Mouse (Mus musculus) liver, embryonic 16.5 days (tissue): ENCODE results near the gene Fam69a. TPM values are rescaled to one million over a fixed set of nuclear protein-coding genes. Genes with fewer than 3 reads are reported as not detected.
"Not testable (repeated sequence)": the region's sequence is repeated elsewhere in the genome, so short reads cannot be mapped to it uniquely, and the experiment has no call there.

Source experiments
- ATAC-seq: fragments of 200-750 bp; cut with Nextera tagmentation; 2 replicates; pipeline ENCODE4 v1.8.0; 2017; ENCODE audit warnings: low read depth, mild to moderate bottlenecking, moderate number of reproducible peaks, moderate library complexity
- H3K27ac ChIP-seq: fragments of 300-500 bp; sonication (generic); 2 replicates; pipeline ENCODE4 v1.5.1; 2014; ENCODE audit warnings: mild to moderate bottlenecking, low read length
- H3K27me3 ChIP-seq: fragments of 300-500 bp; sonication (generic); 2 replicates; pipeline ENCODE4 v1.6.1; 2014; ENCODE audit warnings: low read depth, low read length, mixed read lengths; ENCODE audit not compliant: control insufficient read depth, insufficient read depth
- H3K36me3 ChIP-seq: fragments of 300-500 bp; sonication (generic); 2 replicates; pipeline ENCODE4 v1.6.1; 2014; ENCODE audit warnings: mild to moderate bottlenecking; ENCODE audit not compliant: control insufficient read depth, insufficient read depth
- H3K4me1 ChIP-seq: fragments of 300-500 bp; sonication (generic); 2 replicates; pipeline ENCODE4 v1.6.1; 2014; ENCODE audit warnings: low read depth, low read length, mixed read lengths; ENCODE audit not compliant: control insufficient read depth
- H3K4me2 ChIP-seq: fragments of 300-500 bp; sonication (generic); 2 replicates; pipeline ENCODE4 v1.6.1; 2014; ENCODE audit warnings: low read depth, low read length, mixed read lengths
- H3K4me3 ChIP-seq: fragments of 300-500 bp; sonication (generic); 2 replicates; pipeline ENCODE4 v1.5.1; 2014; ENCODE audit warnings: low read depth, mild to moderate bottlenecking, low read length
- H3K9ac ChIP-seq: fragments of 300-500 bp; sonication (generic); 2 replicates; pipeline ENCODE4 v1.6.1; 2014; ENCODE audit warnings: low read depth, low read length
- H3K9me3 ChIP-seq: fragments of 300-500 bp; sonication (generic); replicated peaks from 2 replicates; pipeline ENCODE4 v1.6.1; 2016; ENCODE audit warnings: low read length; ENCODE audit not compliant: control insufficient read depth
- WGBS: fragments of 180-500 bp; shearing (Covaris S2); extraction: QIAGEN DNeasy Blood & Tissue Kit; methylation state at CpG from one replicate; pipeline ENCODE4 v1.1.7; 2014; ENCODE audit not compliant: insufficient replicate concordance; 5-methylcytosine and 5-hydroxymethylcytosine counted together
- polyA plus RNA-seq: library from polyadenylated mRNA; unstranded; fragments of >200 nt; fragmentation: Nextera tagmentation; extraction: Ambion mirVana; gene quantifications from 2 replicates; pipeline ENCODE4 v1.2.1, GENCODE M21; 2015

Fam69a gene
- polyA plus RNA-seq, 1 experiment from 2014 or later = 7.9 TPM

GRCm38 (mm10) chr5:107943526-107943925, 43.4 kb downstream of the Fam69a start:
- no peak overlapping the region for H3K4me3 ChIP-seq
- H3K27ac ChIP-seq = no peak overlapping the region
- H3K27me3 ChIP-seq = no peaks in the 10 kb centered on the region
- H3K9me3 ChIP-seq = no peaks in the 10 kb centered on the region
- no peaks in the 10 kb centered on the region for H3K4me1 ChIP-seq
- WGBS = 76% methylated on average over 6 of the region's 6 CpGs
- no peak overlapping the region for H3K4me2 ChIP-seq
- H3K9ac ChIP-seq = no peak overlapping the region
- H3K36me3 ChIP-seq = no peaks in the 10 kb centered on the region
- no peak for ATAC-seq

- H3K4me2 ChIP-seq = no peak overlapping the region
- 35% methylated on average over 1 of the region's 1 CpGs for WGBS
- no peaks in the 10 kb centered on the region for H3K9me3 ChIP-seq
- H3K4me3 ChIP-seq = no peak overlapping the region
- no peaks in the 10 kb centered on the region for H3K4me1 ChIP-seq
- no peaks in the 10 kb centered on the region for H3K36me3 ChIP-seq
- H3K27me3 ChIP-seq = no peaks in the 10 kb centered on the region
- no peak for ATAC-seq
- H3K9ac ChIP-seq = no peak overlapping the region
- H3K27ac ChIP-seq = no peak overlapping the region
Observed at GRCm38 (mm10) chr5:107942941-107943340, 43.9 kb downstream of the Fam69a start.

DNA sequence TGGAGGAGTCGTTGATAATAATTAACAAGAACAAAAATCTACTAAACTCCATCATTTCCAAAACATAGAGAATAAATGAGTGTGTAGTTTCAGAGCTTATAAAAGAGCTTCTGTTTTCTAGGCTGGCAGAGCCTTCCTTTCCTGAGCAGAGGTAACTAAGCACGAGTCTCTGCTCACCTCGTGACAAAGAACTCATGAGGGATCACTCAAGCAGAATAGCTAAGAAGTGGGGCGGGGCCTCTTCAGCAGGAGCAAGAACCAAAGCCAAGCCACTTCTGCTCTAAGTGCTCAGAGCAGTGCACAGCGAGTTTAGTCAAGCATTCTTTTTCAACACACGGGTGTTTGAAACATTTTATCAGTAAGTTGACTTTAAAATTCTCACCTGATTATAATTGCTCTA, 45.7 kb downstream of the Fam69a start:
- 49% methylated on average over 6 of the region's 6 CpGs for WGBS
- Histone ChIP-seq H3K4me3 (no peak overlapping the region), H3K36me3 (no peaks in the 10 kb centered on the region), H3K27me3 (no peaks in the 10 kb centered on the region), H3K9ac (no peak overlapping the region), H3K4me2 (no peak overlapping the region), H3K9me3 (no peaks in the 10 kb centered on the region), H3K4me1 (no peaks in the 10 kb centered on the region), H3K27ac (no peak overlapping the region)
- no peak for ATAC-seq

DNA sequence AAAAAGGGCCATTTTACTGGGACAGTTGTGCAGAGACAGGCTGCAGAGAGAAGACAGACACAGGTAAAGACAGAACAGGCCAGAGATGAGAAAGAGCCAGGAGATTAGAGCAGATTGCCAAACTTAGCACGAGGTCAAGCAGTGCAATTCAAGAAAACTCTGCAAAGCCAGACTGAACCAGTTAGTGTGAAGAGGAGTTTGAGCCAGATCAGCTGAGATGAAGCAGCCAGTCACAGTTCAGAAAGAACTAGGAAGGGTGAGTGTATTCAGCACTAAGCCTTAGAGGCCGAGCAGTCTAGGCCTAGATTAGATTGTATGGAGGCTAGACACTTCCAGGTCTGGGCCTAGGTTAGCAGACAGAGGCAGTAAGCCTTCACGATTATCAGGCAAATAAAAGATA, 47.2 kb downstream of the Fam69a start:
- Histone ChIP-seq H3K4me3 (no peak overlapping the region), H3K4me2 (no peak overlapping the region), H3K36me3 (no peaks in the 10 kb centered on the region), H3K27ac (no peak overlapping the region), H3K4me1 (no peaks in the 10 kb centered on the region), H3K9me3 (no peaks in the 10 kb centered on the region), H3K9ac (no peak overlapping the region), H3K27me3 (no peaks in the 10 kb centered on the region)
- WGBS = 55% methylated on average over 3 of the region's 3 CpGs
- ATAC-seq = no peak

DNA sequence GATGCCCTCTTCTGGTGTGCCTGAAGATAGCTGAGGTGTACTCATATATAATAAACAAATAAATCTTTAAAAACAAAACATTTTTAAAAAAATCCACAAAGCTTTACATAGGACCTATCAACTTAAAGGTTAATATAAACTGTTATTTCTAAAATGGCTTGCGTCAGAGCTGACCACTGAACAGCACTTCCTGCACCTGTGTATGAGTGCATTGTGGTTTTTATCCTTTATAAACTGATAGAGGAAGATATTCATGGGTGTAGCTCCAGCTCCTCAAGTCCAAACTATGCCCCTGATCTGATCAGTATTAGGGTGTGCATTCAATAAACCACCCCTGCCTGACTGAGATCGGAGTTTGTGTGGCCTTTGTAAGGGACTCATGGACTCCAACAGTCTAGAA, 48.0 kb downstream of the Fam69a start:
- Histone ChIP-seq H3K36me3 (no peaks in the 10 kb centered on the region), H3K4me3 (no peak overlapping the region), H3K4me1 (no peaks in the 10 kb centered on the region), H3K9me3 (no peaks in the 10 kb centered on the region), H3K4me2 (no peak overlapping the region), H3K27ac (no peak overlapping the region), H3K27me3 (no peaks in the 10 kb centered on the region), H3K9ac (no peak overlapping the region)
- ATAC-seq = no peak
- 70% methylated on average over 2 of the region's 2 CpGs for WGBS

- not testable (repeated sequence) for H3K4me1 ChIP-seq, H3K36me3 ChIP-seq, H3K27ac ChIP-seq, H3K9ac ChIP-seq, H3K4me2 ChIP-seq, ATAC-seq, H3K4me3 ChIP-seq, H3K27me3 ChIP-seq, H3K9me3 ChIP-seq
- WGBS = 82% methylated on average over 1 of the region's 1 CpGs
Observed at GRCm38 (mm10) chr5:107938483-107938882, 48.4 kb downstream of the Fam69a start.

GRCm38 (mm10) chr5:107936625-107937389, 50.1 kb downstream of the Fam69a start:
- ATAC-seq = no peak
- Histone ChIP-seq H3K36me3 (no peaks in the 10 kb centered on the region), H3K4me3 (no peak overlapping the region), H3K9me3 (no peaks in the 10 kb centered on the region), H3K4me2 (no peak overlapping the region), H3K27me3 (no peaks in the 10 kb centered on the region), H3K9ac (no peak overlapping the region), H3K4me1 (no peaks in the 10 kb centered on the region; the same call in 1 of the 2 replicates), H3K27ac (no peak overlapping the region)
- WGBS = 77% methylated on average over 10 of the region's 10 CpGs

DNA sequence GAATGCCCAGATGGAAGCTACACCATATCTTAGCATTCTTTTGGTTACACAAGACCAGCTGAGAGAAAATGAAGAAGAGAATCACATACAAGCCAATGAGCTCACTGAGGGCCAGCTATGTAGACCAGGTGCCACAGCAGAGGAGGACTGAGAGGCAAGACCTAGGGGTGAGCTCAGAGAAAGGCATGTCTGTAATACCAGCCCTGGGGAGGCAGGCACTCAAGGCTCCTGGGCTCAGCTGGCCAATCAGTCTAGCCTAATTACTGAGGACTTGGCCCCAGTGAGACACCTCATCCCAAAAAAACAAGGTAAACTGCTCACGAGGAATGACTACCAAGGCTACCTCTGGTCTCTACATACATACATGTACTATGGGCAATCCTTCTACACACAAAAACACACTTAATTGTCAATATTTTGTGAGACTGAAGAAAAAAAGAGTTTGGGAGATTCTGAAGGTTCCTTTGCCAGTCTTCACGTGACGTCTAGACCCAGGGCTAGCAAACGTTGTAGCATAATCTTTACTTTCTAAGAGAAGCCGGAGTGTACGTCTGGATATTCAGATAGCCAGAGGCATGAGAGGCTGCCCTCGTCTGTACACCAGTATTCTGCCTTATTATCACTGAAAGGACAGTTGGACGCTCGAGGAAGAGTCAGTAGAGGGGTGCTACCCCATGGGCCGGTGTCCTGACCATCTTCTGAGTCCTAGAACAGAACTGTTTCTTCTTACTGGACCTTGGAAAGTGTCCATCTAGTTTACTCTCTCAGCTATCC, 51.9 kb downstream of the Fam69a start:
- no peak overlapping the region for H3K4me2 ChIP-seq

More for the DNA sequence above, 51.9 kb downstream of the Fam69a start:
- Histone ChIP-seq H3K9me3 (no peaks in the 10 kb centered on the region), H3K27me3 (no peaks in the 10 kb centered on the region), H3K36me3 (no peaks in the 10 kb centered on the region), H3K4me1 (no peaks in the 10 kb centered on the region; the same call in 1 of the 2 replicates), H3K9ac (no peak overlapping the region), H3K4me3 (no peak overlapping the region), H3K27ac (no peak overlapping the region)
- 46% methylated on average over 10 of the region's 10 CpGs for WGBS
- ATAC-seq = peak; percentile 48; the same call in 1 of the 2 replicates
